Mouse (Mus musculus) heart, adult 2 months (tissue): ENCODE results near the gene Zdhhc23.

Experiments
- CTCF ChIP-seq: fragments of 200-600 bp; IDR thresholded peaks from 2 replicates; pipeline ENCODE4 v1.8.1; 2022; ENCODE audit warnings: antibody characterized with exemption, mild to moderate bottlenecking, moderate library complexity
- POLR2A ChIP-seq: fragments of 200-500 bp; IDR thresholded peaks from 2 replicates; pipeline ENCODE4 v1.6.1; 2011; ENCODE audit warnings: mild to moderate bottlenecking, low read depth, low read length, control low read depth; ENCODE audit not compliant: insufficient read depth

- no peak for TF ChIP-seq POLR2A
- no peak for TF ChIP-seq CTCF
Measured at GRCm38 (mm10) chr16:43951591-43951990, 28.0 kb downstream of the Zdhhc23 start.
